Mouse (Mus musculus) macrophage (primary cell): ENCODE results near the gene Rabep1. TPM values are rescaled to one million over a fixed set of nuclear protein-coding genes. Genes with fewer than 3 reads are reported as not detected.

Experiments used
- H3K27ac ChIP-seq: fragments of 350-480 bp; formaldehyde crosslinking; 2 replicates; pipeline ENCODE4 v1.9.0; 2021
- H3K36me3 ChIP-seq: fragments of 350-480 bp; formaldehyde crosslinking; 2 replicates; pipeline ENCODE4 v1.9.0; 2021; ENCODE audit errors: inconsistent target
- H3K4me3 ChIP-seq: fragments of 350-480 bp; formaldehyde crosslinking; 2 replicates; pipeline ENCODE4 v1.9.0; 2021; ENCODE audit errors: inconsistent target
- H3K79me2 ChIP-seq: fragments of 350-480 bp; formaldehyde crosslinking; 2 replicates; pipeline ENCODE4 v1.9.0; 2021; ENCODE audit errors: inconsistent target
- WGBS: methylation state at CpG from one replicate; pipeline ENCODE4 v1.1.7; 2026; ENCODE audit warnings: inconsistent platforms; ENCODE audit not compliant: missing documents; 5-methylcytosine and 5-hydroxymethylcytosine counted together
- polyA plus RNA-seq: library from polyadenylated mRNA; stranded (reverse); fragments of 250-400 nt; gene quantifications from 3 replicates; pipeline ENCODE4 v1.2.4, GENCODE M21; 2018; ENCODE audit warnings: inconsistent platforms

Rabep1 gene
- polyA plus RNA-seq, 1 experiment from 2014 or later = 32.0 TPM

DNA sequence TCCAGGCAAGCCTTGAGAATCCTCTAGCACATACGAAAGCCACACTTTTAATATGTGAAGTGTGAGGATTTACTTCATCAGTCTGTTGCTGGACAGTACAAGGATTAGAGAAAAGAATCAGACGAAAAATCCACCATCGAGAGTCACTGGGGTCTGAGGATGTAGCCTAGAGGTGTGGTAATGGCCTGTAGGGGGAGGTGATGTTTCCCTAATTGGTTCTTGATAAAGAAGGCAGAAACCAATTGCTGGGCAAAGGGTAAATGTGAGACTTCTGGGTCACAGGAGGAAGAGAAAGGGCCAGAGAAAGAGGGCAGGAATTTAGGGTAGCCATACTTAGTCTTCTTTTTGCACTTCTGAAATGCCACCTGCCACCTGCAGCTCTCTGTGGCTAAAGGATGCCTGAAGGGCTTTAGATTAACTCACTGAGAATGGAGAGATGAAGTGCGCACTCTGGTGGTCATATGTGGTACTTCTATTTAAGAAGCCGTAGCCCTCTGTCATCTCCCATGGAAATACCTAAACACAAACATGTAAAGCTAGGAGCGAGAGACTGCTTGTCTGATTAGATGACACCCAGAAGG is 29.0 kb upstream of the Rabep1 start:
- WGBS = 19% methylated on average over 6 of the region's 6 CpGs
- no peaks in the 10 kb centered on the region for H3K36me3 ChIP-seq
- no peaks in the 10 kb centered on the region for H3K79me2 ChIP-seq
- H3K4me3 ChIP-seq = no peak overlapping the region
- H3K27ac ChIP-seq = no peak overlapping the region

DNA sequence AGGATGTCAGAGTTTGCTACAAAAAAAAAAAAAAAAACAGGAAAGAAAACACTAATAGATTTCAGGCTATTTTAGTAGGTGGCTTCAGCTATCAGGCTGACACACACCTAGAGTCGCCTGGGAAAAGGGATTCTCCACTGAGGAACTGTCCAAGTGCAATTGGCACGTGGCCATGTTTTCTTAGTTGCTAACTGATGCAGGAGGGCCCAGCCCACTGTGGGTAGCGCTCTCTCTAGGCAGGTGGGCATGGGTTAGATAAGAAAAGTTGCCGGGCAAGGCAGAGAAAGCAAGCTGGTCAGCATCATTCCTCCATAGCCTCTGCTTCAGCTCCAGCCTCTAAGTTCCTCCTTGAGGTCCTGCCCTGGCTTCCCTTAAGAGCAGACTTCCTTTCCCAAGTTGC is 27.8 kb upstream of the Rabep1 start:
- 84% methylated on average over 4 of the region's 4 CpGs for WGBS
- Histone ChIP-seq H3K27ac (no peak overlapping the region), H3K79me2 (no peaks in the 10 kb centered on the region), H3K4me3 (no peak overlapping the region), H3K36me3 (no peaks in the 10 kb centered on the region)

DNA sequence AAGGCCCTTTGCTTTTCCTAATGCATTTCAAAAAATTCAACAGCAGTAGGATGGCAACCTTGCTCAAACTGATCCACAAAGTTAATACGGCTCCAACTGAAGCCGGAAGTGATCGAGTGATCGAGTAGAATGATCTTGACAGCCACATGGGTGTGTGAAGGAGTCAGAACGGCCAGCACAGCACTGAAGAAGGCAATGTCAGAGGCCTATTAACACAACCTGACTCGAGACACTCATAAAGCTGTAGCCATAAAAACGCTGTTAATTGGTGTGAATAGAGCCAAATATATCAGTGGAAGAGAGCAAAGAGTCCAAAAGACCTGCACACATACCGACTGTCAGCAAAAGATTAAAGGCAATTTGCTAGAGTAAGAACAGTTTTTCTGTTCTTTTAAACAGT is 24.5 kb upstream of the Rabep1 start:
- no peak overlapping the region for H3K27ac ChIP-seq
- H3K36me3 ChIP-seq = no peaks in the 10 kb centered on the region
- WGBS = 90% methylated on average over 8 of the region's 8 CpGs
- no peaks in the 10 kb centered on the region for H3K79me2 ChIP-seq
- H3K4me3 ChIP-seq = no peak overlapping the region

GRCm38 (mm10) chr11:70821728-70822591 is 22.6 kb upstream of the Rabep1 start:
- WGBS = 81% methylated on average over 17 of the region's 17 CpGs
- no peaks in the 10 kb centered on the region for H3K36me3 ChIP-seq
- no peak overlapping the region for H3K4me3 ChIP-seq
- H3K27ac ChIP-seq = no peak overlapping the region
- no peaks in the 10 kb centered on the region for H3K79me2 ChIP-seq

DNA sequence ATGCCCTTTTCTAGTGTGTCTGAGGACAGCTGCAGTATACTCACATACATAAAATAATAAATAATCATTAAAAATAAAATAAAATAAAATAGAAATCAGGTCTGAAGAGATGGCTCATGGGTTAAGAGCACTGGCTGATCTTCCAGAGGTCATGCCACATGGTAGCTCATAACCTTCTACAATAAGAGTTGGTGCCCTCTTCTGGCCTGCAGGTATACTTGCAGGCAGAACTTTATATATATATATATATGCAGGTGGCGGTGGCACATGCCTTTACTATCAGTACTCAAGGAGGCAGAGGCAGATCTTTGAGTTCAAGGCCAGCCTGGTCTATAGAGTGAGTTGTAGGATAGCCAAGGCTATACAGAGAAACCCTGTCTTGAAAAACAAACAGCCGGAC is 18.4 kb upstream of the Rabep1 start:
- no peaks in the 10 kb centered on the region for H3K79me2 ChIP-seq
- WGBS = 100% methylated on average over 1 of the region's 2 CpGs

DNA sequence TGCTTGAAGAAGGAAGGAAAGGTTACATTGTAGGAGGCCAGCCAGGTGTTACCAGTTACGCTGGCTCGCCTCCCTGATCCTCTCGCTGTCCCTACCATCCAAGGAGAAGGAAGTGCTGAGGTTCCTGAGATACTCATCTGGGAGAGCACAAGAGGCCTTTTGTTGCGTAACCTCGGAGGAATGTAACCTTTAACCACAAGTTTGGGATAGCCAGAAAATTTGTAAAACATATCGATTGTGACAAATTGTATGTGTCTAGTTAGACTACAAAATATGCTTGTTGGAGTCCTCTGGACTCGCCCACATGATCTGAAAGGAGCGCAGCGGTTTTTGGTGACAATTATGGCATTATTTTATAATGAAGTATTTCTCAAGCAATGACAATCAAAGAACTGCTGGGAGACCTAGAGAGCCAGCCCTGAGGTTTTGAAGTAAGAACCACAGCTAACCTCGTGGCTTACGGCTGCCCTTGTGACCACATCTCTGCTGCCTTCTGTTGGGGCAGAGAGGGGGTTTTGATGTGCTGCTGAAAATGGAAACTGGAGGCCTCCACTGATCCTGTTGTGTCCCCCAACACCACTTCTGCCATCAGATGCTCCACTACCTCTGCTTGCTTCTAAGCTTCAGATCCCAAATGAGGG is 15.5 kb upstream of the Rabep1 start:
- H3K79me2 ChIP-seq = no peaks in the 10 kb centered on the region
- no peak overlapping the region for H3K27ac ChIP-seq
- H3K4me3 ChIP-seq = no peak overlapping the region
- H3K36me3 ChIP-seq = no peaks in the 10 kb centered on the region
- WGBS = 48% methylated on average over 11 of the region's 11 CpGs

More for the DNA sequence above, 18.4 kb upstream of the Rabep1 start:
- Histone ChIP-seq H3K4me3 (no peak overlapping the region), H3K27ac (no peak overlapping the region), H3K36me3 (no peaks in the 10 kb centered on the region)

- 66% methylated on average over 3 of the region's 3 CpGs for WGBS
- Histone ChIP-seq H3K4me3 (no peak overlapping the region), H3K27ac (no peak overlapping the region)
Measured at GRCm38 (mm10) chr11:70831201-70831600, 13.4 kb upstream of the Rabep1 start.

GRCm38 (mm10) chr11:70833408-70833807 is 11.2 kb upstream of the Rabep1 start:
- no peak overlapping the region for H3K27ac ChIP-seq
- H3K4me3 ChIP-seq = no peak overlapping the region
- no peaks in the 10 kb centered on the region for H3K36me3 ChIP-seq
- no peaks in the 10 kb centered on the region for H3K79me2 ChIP-seq

More at GRCm38 (mm10) chr11:70831201-70831600, 13.4 kb upstream of the Rabep1 start:
- H3K79me2 ChIP-seq = no peaks in the 10 kb centered on the region
- no peaks in the 10 kb centered on the region for H3K36me3 ChIP-seq

DNA sequence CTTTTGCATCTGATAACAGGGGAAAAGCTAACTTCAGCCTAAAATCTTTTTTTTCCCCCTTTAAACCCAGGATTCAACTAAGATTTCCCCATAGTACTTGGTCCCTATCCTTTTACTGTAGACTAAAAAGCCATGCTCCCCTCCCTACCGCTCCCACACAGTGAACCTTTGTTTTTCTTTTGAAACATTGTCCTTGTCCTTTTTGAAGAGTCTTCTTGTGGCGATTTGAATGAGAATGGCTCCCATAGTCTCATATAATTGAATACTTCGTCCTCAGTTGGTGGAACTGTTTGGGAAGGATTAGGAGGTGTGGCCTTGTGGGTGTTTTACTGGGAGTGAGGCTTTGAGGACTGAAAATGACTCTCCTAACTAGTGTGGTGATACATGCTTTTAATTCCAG is 10.7 kb upstream of the Rabep1 start:
- no peaks in the 10 kb centered on the region for H3K79me2 ChIP-seq
- H3K27ac ChIP-seq = no peak overlapping the region
- H3K4me3 ChIP-seq = no peak overlapping the region
- WGBS = 91% methylated on average over 3 of the region's 3 CpGs
- no peaks in the 10 kb centered on the region for H3K36me3 ChIP-seq

DNA sequence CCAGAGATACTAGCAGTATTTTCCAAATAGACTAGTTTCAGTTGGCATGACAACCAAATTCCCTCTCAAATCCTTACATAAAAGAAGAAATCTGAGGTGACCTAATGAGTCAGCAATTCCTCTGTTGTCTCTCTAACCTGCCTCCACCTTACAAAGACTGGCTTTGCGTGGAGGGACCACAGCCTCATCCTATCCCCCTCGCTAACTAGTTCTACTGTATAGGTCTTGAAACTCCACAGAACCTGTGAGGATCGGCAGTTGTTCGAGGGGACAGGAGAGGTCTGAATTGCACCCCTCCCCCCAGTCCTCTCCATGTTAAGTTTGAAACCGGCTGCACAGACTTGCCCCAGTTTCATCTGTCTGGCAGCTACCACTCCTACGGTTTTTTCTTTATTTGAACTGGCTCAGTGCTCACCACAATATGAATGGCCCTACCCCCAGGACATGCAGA is 9.2 kb upstream of the Rabep1 start:
- Histone ChIP-seq H3K79me2 (no peaks in the 10 kb centered on the region), H3K27ac (no peak overlapping the region), H3K4me3 (no peak overlapping the region), H3K36me3 (no peaks in the 10 kb centered on the region)
- 80% methylated on average over 6 of the region's 6 CpGs for WGBS

DNA sequence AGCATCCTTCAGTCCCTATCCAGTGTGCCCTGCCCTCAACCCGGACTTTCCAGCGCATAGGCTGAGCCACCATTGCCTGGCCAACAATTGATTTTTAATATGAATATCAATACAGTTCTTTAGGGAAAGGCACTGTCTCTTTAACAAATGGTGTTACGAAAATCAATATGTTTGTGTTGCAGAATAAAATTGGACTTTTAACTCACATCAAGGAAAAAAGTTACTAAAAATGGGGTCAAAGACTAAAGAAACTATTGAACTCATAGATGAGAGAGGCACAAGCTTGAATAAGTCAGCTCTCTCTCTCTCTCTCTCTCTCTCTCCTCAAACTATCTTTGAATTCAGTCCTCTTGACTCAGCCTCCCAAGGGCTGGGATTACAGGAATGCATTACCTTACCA is 7.5 kb upstream of the Rabep1 start:
- WGBS = 95% methylated on average over 3 of the region's 3 CpGs
- H3K27ac ChIP-seq = no peak overlapping the region
- H3K4me3 ChIP-seq = no peak overlapping the region
- H3K79me2 ChIP-seq = no peaks in the 10 kb centered on the region
- no peaks in the 10 kb centered on the region for H3K36me3 ChIP-seq

DNA sequence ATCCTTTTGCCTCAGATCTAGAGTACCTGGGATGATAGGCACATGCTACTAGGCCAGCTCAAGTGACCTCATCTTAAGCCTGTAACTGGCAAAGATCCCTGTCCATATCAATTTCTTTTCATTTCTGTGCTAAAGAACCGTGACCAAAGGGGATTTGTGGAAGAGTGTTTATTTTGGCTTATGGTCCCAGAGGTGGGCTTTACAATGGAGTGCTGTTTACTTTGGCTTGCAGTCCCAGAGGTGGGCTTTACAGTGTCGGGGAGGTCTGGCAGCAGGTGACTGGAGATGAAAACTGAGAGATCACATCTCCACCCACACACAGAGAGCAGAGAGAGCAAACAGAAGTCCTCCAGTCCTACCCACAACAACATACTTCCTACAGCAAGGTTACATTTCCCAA is 6.0 kb upstream of the Rabep1 start:
- Histone ChIP-seq H3K36me3 (no peaks in the 10 kb centered on the region), H3K27ac (no peak overlapping the region), H3K4me3 (no peak overlapping the region), H3K79me2 (no peaks in the 10 kb centered on the region)
- 100% methylated on average over 2 of the region's 2 CpGs for WGBS

GRCm38 (mm10) chr11:70842983-70843382 is 1.6 kb upstream of the Rabep1 start:
- Histone ChIP-seq H3K36me3 (no peaks in the 10 kb centered on the region), H3K27ac (no peak overlapping the region), H3K4me3 (no peak overlapping the region), H3K79me2 (peaks cover 35% of the 10 kb centered on the region)
- 90% methylated on average over 4 of the region's 4 CpGs for WGBS

DNA sequence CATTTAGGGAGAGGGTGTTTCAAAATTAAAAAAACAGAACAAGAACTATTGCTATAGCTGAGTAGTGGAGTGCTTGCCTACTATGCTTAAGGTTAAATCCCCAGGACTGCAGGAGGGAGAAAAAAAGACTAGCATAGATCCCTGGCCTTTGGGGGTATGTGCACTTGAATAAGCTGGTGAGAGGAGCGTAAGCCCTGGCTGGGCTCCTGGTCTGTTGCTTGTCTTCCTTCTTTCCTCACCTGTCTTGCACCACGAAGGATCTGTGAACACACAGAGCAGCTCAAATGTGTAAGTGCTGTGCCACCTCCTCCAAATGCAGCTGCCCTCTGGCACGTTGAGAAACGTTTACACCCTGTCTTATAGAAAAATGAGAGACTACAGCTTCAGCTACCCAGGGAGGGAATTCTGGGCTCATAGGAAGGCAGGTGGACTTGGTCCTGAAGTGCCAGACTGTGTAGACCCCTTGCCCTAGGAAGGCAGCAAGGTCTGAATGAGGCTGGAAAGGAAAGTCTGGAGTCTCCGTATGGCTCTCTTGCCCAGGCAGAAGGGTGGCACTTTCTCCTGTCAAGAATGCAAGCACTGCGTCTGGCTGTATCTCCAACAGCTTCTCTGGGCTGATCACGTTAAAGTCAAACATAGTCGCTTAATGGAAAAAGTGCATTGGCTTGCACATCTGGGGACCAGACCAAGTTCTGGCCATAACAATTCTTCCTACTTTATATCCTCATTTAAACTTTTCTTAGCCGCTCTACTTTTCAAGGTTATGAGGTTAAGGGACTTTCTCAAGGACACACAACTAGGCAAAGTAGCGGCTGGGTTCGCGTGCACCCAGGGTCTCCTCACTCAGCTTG is 652 bp upstream of the Rabep1 start:
- no peaks in the 10 kb centered on the region for H3K36me3 ChIP-seq
- WGBS = 48% methylated on average over 12 of the region's 12 CpGs

More for the DNA sequence above, 652 bp upstream of the Rabep1 start:
- Histone ChIP-seq H3K4me3 (peak overlapping the region; percentile 29; the same call in 1 of the 2 replicates), H3K27ac (peak overlapping the region; percentile 55), H3K79me2 (peaks cover 45% of the 10 kb centered on the region)
